Mouse (Mus musculus): ENCODE measurements around the gene Abhd14b. TPM values are rescaled to one million over a fixed set of nuclear protein-coding genes. Genes with fewer than 3 reads are reported as not detected.

The Abhd14b gene
- polyA plus RNA-seq, 1 experiment from 2014 or later: 11.3 TPM

- no peak overlapping the region for H3K9ac ChIP-seq
- no peaks in the 10 kb centered on the region for H3K9me3 ChIP-seq
- H3K4me1 ChIP-seq (replicated peaks): 0 out of 2 replicates have a peak, but pooled peaks cover under 1% of the 10 kb centered on the region
- H3K36me3 ChIP-seq: no peaks in the 10 kb centered on the region
- no peak overlapping the region for H3K27ac ChIP-seq (replicated peaks)
- no peak overlapping the region for H3K4me3 ChIP-seq
- 81% methylated on average over 6 of the region's 6 CpGs for WGBS
- ATAC-seq (ENCODE audit: low FRiP score, low read depth): no peak
- no peaks in the 10 kb centered on the region for H3K27me3 ChIP-seq
- H3K4me2 ChIP-seq: no peak overlapping the region
These were observed 35.5 kb upstream of the Abhd14b start for GRCm38 (mm10) chr9:106411729-106412128.

- Histone ChIP-seq H3K4me3 (no peak overlapping the region), H3K36me3 (no peaks in the 10 kb centered on the region), H3K9ac (no peak overlapping the region), H3K9me3 (no peaks in the 10 kb centered on the region), H3K4me1 (replicated peaks) (peaks cover under 1% of the 10 kb centered on the region; the same call in 1 of the 2 replicates), H3K4me2 (no peak overlapping the region), H3K27ac (replicated peaks) (no peak overlapping the region), H3K27me3 (no peaks in the 10 kb centered on the region)
- WGBS: 79% methylated on average over 3 of the region's 3 CpGs
- ATAC-seq (ENCODE audit: low FRiP score, low read depth): no peak
These were observed 35.0 kb upstream of the Abhd14b start for GRCm38 (mm10) chr9:106412210-106412609.

- peaks cover 15% of the 10 kb centered on the region for H3K4me1 ChIP-seq (replicated peaks)
These were observed 33.7 kb upstream of the Abhd14b start for GRCm38 (mm10) chr9:106413606-106414005.

GRCm38 (mm10) chr9:106416826-106417225 lies 30.4 kb upstream of the Abhd14b start:
- 88% methylated on average over 6 of the region's 6 CpGs for WGBS
- no peaks in the 10 kb centered on the region for H3K36me3 ChIP-seq
- H3K4me2 ChIP-seq: no peak overlapping the region
- ATAC-seq (ENCODE audit: low FRiP score, low read depth): no peak
- H3K9ac ChIP-seq: no peak overlapping the region
- H3K4me3 ChIP-seq: no peak overlapping the region
- H3K9me3 ChIP-seq: no peaks in the 10 kb centered on the region
- H3K27me3 ChIP-seq: peaks cover 7% of the 10 kb centered on the region; the same call in 1 of the 2 replicates
- no peak overlapping the region for H3K27ac ChIP-seq (replicated peaks)
- H3K4me1 ChIP-seq (replicated peaks): peaks cover 32% of the 10 kb centered on the region

More at GRCm38 (mm10) chr9:106413606-106414005, 33.7 kb upstream of the Abhd14b start:
- H3K27me3 ChIP-seq: no peaks in the 10 kb centered on the region
- 87% methylated on average over 5 of the region's 5 CpGs for WGBS
- no peaks in the 10 kb centered on the region for H3K36me3 ChIP-seq
- H3K9ac ChIP-seq: no peak overlapping the region
- H3K27ac ChIP-seq (replicated peaks): no peak overlapping the region
- H3K4me3 ChIP-seq: no peak overlapping the region
- no peaks in the 10 kb centered on the region for H3K9me3 ChIP-seq
- no peak for ATAC-seq (ENCODE audit: low FRiP score, low read depth)
- H3K4me2 ChIP-seq: no peak overlapping the region

GRCm38 (mm10) chr9:106417841-106418625 lies 29.2 kb upstream of the Abhd14b start:
- ATAC-seq (ENCODE audit: low FRiP score, low read depth): peak; percentile 77
- Histone ChIP-seq H3K9ac (peak overlapping the region; percentile 51), H3K4me1 (replicated peaks) (peaks cover 34% of the 10 kb centered on the region), H3K4me3 (peak overlapping the region; percentile 31), H3K9me3 (no peaks in the 10 kb centered on the region), H3K36me3 (no peaks in the 10 kb centered on the region), H3K27me3 (peaks cover 7% of the 10 kb centered on the region; the same call in 1 of the 2 replicates), H3K4me2 (peak overlapping the region; percentile 80), H3K27ac (replicated peaks) (peak overlapping the region; percentile 55)
- 16% methylated on average over 29 of the region's 29 CpGs for WGBS

GRCm38 (mm10) chr9:106420608-106421007 lies 26.7 kb upstream of the Abhd14b start:
- Histone ChIP-seq H3K4me1 (replicated peaks) (peaks cover 34% of the 10 kb centered on the region), H3K9ac (no peak overlapping the region), H3K4me2 (peak overlapping the region; percentile 41), H3K9me3 (no peaks in the 10 kb centered on the region), H3K27ac (replicated peaks) (no peak overlapping the region), H3K4me3 (no peak overlapping the region), H3K27me3 (peaks cover 7% of the 10 kb centered on the region; the same call in 1 of the 2 replicates), H3K36me3 (no peaks in the 10 kb centered on the region)
- 6% methylated on average over 2 of the region's 2 CpGs for WGBS
- no peak for ATAC-seq (ENCODE audit: low FRiP score, low read depth)

- 8% methylated on average over 17 of the region's 18 CpGs for WGBS
- Histone ChIP-seq H3K4me2 (peak overlapping the region; percentile 41), H3K4me1 (replicated peaks) (peaks cover 34% of the 10 kb centered on the region), H3K36me3 (no peaks in the 10 kb centered on the region), H3K9ac (no peak overlapping the region; the same call in 1 of the 2 replicates), H3K27ac (replicated peaks) (no peak overlapping the region), H3K9me3 (no peaks in the 10 kb centered on the region), H3K27me3 (peaks cover 7% of the 10 kb centered on the region; the same call in 1 of the 2 replicates), H3K4me3 (no peak overlapping the region)
- peak; percentile 43 for ATAC-seq (ENCODE audit: low FRiP score, low read depth)
These were observed 26.0 kb upstream of the Abhd14b start for GRCm38 (mm10) chr9:106421033-106421864.

GRCm38 (mm10) chr9:106421865-106422160 lies 25.4 kb upstream of the Abhd14b start:
- Histone ChIP-seq H3K4me2 (peak overlapping the region; percentile 41), H3K27me3 (peaks cover 7% of the 10 kb centered on the region; the same call in 1 of the 2 replicates), H3K36me3 (no peaks in the 10 kb centered on the region), H3K4me1 (replicated peaks) (peaks cover 34% of the 10 kb centered on the region), H3K27ac (replicated peaks) (no peak overlapping the region), H3K9me3 (no peaks in the 10 kb centered on the region), H3K9ac (no peak overlapping the region; the same call in 1 of the 2 replicates), H3K4me3 (no peak overlapping the region)
- WGBS: 0% methylated on average over 3 of the region's 3 CpGs
- ATAC-seq (ENCODE audit: low FRiP score, low read depth): peak; percentile 74

GRCm38 (mm10) chr9:106428719-106429220 lies 18.5 kb upstream of the Abhd14b start:
- H3K9ac ChIP-seq: peak overlapping the region; percentile 51
- H3K4me1 ChIP-seq (replicated peaks): peaks cover 16% of the 10 kb centered on the region
- H3K27ac ChIP-seq (replicated peaks): peak overlapping the region; percentile 90
- peaks cover 20% of the 10 kb centered on the region for H3K36me3 ChIP-seq
- ATAC-seq (ENCODE audit: low FRiP score, low read depth): peak; percentile 69
- peak overlapping the region; percentile 78 for H3K4me3 ChIP-seq
- WGBS: 11% methylated on average over 11 of the region's 11 CpGs
- H3K4me2 ChIP-seq: peak overlapping the region; percentile 79
- no peaks in the 10 kb centered on the region for H3K27me3 ChIP-seq
- H3K9me3 ChIP-seq: no peaks in the 10 kb centered on the region

GRCm38 (mm10) chr9:106429221-106430014 lies 17.8 kb upstream of the Abhd14b start, which contains the start of gene Rpl29:
TSS of gene Rpl29 (plus strand) at chr9:106429454.
- Histone ChIP-seq H3K27ac (replicated peaks) (peak within 1 kb of the TSS; percentile 90), H3K9me3 (no peaks in the 10 kb centered on the region), H3K4me2 (peak within 1 kb of the TSS; percentile 79), H3K4me3 (peak within 1 kb of the TSS; percentile 78), H3K36me3 (peaks cover 23% of the 10 kb centered on the region), H3K27me3 (no peaks in the 10 kb centered on the region), H3K9ac (peak within 1 kb of the TSS; percentile 90), H3K4me1 (replicated peaks) (peaks cover 16% of the 10 kb centered on the region)
- under 1% methylated on average over 55 of the region's 55 CpGs for WGBS
- peak; percentile 92 for ATAC-seq (ENCODE audit: low FRiP score, low read depth)

- WGBS: 5% methylated on average over 4 of the region's 4 CpGs
- no peak for ATAC-seq (ENCODE audit: low FRiP score, low read depth)
- Histone ChIP-seq H3K4me2 (peak overlapping the region; percentile 79), H3K4me1 (replicated peaks) (peaks cover 16% of the 10 kb centered on the region), H3K9me3 (no peaks in the 10 kb centered on the region), H3K4me3 (peak overlapping the region; percentile 78), H3K27ac (replicated peaks) (peak overlapping the region; percentile 90), H3K9ac (peak overlapping the region; percentile 90), H3K36me3 (peaks cover 23% of the 10 kb centered on the region), H3K27me3 (no peaks in the 10 kb centered on the region)
These were observed 17.3 kb upstream of the Abhd14b start for GRCm38 (mm10) chr9:106430015-106430264.

Data from hindbrain, embryonic 15.5 days (tissue).